Mouse (Mus musculus) G1E (cell line): ENCODE results near the gene Zfp277.

Source experiments
- CTCF ChIP-seq: IDR thresholded peaks from 2 replicates; pipeline ENCODE4 v1.5.1; 2012; ENCODE audit warnings: low read depth, low read length, inconsistent platforms, mixed read lengths
- GATA1 ChIP-seq: IDR thresholded peaks from 2 replicates; pipeline ENCODE4 v1.6.1; 2012; ENCODE audit warnings: borderline replicate concordance, low read length, inconsistent platforms, mixed read lengths
- POLR2AphosphoS5 ChIP-seq: IDR thresholded peaks from 2 replicates; pipeline ENCODE4 v1.6.1; 2012; ENCODE audit warnings: low read depth, low read length, inconsistent platforms; ENCODE audit not compliant: insufficient replicate concordance
- TAL1 ChIP-seq: conservative IDR thresholded peaks from 2 replicates; pipeline ENCODE4 v1.6.1; 2012; ENCODE audit warnings: low read depth, low read length, inconsistent platforms, mixed read lengths

GRCm38 (mm10) chr12:40379538-40379923 is 66.2 kb downstream of the Zfp277 start:
- TF ChIP-seq CTCF (no peak), GATA1 (no peak), TAL1 (no peak), POLR2AphosphoS5 (no peak)
